Mouse (Mus musculus): ENCODE measurements around the gene Creld2.

GRCm38 (mm10) chr15:88813262-88813661 is 6.2 kb upstream of the Creld2 start:
- TF ChIP-seq CTCF (conservative IDR thresholded peaks at IDR 0.05; ENCODE audit: low read length) = no peak
- TF ChIP-seq NANOG (IDR thresholded peaks at IDR 0.05; ENCODE audit: borderline replicate concordance, low read length) = no peak
- no peak for TF ChIP-seq POU5F1 (IDR thresholded peaks at IDR 0.05; ENCODE audit: borderline replicate concordance, low read length)
